ENCODE assay signal across 8 mouse cellular contexts in the genomic region with DNA sequence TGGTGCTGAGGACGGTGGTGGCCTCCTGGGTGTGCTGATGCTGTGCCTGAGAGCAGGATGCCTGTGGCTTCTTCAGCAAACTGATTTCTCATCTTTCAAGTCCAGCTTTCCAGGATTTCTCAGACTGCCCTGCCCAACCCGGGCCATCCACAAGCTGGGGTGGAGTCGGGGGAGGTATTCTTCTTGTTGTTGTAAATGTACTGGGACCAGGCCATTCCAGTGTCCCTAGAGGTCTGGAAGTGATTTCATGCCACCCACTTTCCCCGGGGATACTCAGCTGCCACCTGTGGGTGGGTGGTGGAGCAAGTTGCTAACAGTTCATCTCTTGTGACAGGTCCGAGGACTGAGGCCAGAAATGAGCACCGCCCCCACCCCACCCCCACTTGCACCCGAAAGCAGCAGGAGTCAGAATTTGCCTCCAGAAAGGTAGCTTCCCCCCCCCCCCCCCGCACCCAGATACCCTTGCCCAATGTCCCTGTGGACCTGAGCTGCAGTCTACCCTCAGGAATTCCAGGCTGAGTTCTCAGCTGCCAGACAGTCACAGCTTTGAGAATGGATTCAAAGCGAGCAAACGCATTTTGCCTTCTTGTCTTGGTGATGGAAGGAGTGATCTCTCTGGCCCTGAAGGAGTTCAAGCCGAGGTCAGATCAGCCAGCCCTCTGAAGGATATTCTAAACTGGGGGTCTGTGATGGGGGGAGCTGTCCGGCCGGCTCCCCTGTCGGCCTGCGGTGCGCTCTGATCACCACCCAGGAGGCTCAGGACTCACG. TPM values are rescaled to one million over a fixed set of nuclear protein-coding genes. Genes with fewer than 3 reads are reported as not detected.
DNase-seq lines count a peak whose midpoint lies in the region; ATAC-seq and TF ChIP-seq lines count a peak whose summit lies in the region.

No protein-coding gene starts in this region.

- H3K36me3 ChIP-seq in ES-Bruce4 (ENCODE audit: control insufficient read depth, insufficient read depth, low read length, poor library complexity, severe bottlenecking) = no peaks in the 10 kb centered on the region
- no peaks in the 10 kb centered on the region for H3K36me3 ChIP-seq in forebrain, embryonic 10.5 days (replicated peaks)
- H3K36me3 ChIP-seq in kidney, adult 2 months (ENCODE audit: control insufficient read depth, insufficient read depth, low read length) = no peaks in the 10 kb centered on the region
- no peaks in the 10 kb centered on the region for H3K36me3 ChIP-seq in midbrain, embryonic 11.5 days (ENCODE audit: control insufficient read depth, insufficient read depth, low read length)

- ATAC-seq in midbrain, embryonic 11.5 days (ENCODE audit: low FRiP score) = no peak

- no peaks in the 10 kb centered on the region for H3K4me1 ChIP-seq in ES-Bruce4 (ENCODE audit: control insufficient read depth, insufficient read depth, low read length)
- H3K4me1 ChIP-seq in forebrain, embryonic 10.5 days = peaks cover 57% of the 10 kb centered on the region
- H3K4me1 ChIP-seq in kidney, adult 2 months (ENCODE audit: control insufficient read depth, insufficient read depth, low read length) = peaks cover 25% of the 10 kb centered on the region
- H3K4me1 ChIP-seq in midbrain, embryonic 11.5 days (ENCODE audit: control insufficient read depth, insufficient read depth, low read length) = peaks cover 22% of the 10 kb centered on the region

- H3K27ac ChIP-seq in ES-Bruce4 (ENCODE audit: insufficient read depth, low read length) = no peak overlapping the region
- peak overlapping the region; percentile 98 for H3K27ac ChIP-seq in forebrain, embryonic 10.5 days
- peak overlapping the region; percentile 57 for H3K27ac ChIP-seq in kidney, adult 2 months (ENCODE audit: insufficient read depth, low read depth, low read length)
- H3K27ac ChIP-seq in midbrain, embryonic 11.5 days (ENCODE audit: low read depth, low read length) = peak overlapping the region; percentile 80

- 2% methylated on average over 17 of the region's 17 CpGs for WGBS in forebrain, embryonic 10.5 days
- 8% methylated on average over 17 of the region's 17 CpGs for WGBS in kidney, adult 2 months
- WGBS in midbrain, embryonic 11.5 days = 2% methylated on average over 16 of the region's 17 CpGs

- H3K4me3 ChIP-seq in ES-Bruce4 (ENCODE audit: low read depth, low read length) = peak overlapping the region; percentile 56
- peak overlapping the region; percentile 98 for H3K4me3 ChIP-seq in forebrain, embryonic 10.5 days
- H3K4me3 ChIP-seq in kidney, adult 2 months (ENCODE audit: insufficient read depth, low read depth, low read length) = peak overlapping the region; percentile 97
- peak overlapping the region; percentile 99 for H3K4me3 ChIP-seq in midbrain, embryonic 11.5 days (ENCODE audit: low read depth, low read length)

- TF ChIP-seq CTCF in ES-Bruce4 (IDR thresholded peaks at IDR 0.05; ENCODE audit: low read depth, low read length) = no peak
- TF ChIP-seq CTCF in kidney, adult 2 months (conservative IDR thresholded peaks at IDR 0.05; ENCODE audit: insufficient read depth, insufficient read length, low read depth, low read length) = peak; percentile 40

- TF ChIP-seq POLR2A in ES-Bruce4 (IDR thresholded peaks at IDR 0.05; ENCODE audit: insufficient read depth, low read length) = no peak
- no peak for TF ChIP-seq POLR2A in kidney, adult 2 months (IDR thresholded peaks at IDR 0.05; ENCODE audit: low read depth, low read length)

- 0 out of 2 replicates have a peak overlapping the region, but pooled peaks have one; percentile 15 for H3K9ac ChIP-seq in ES-Bruce4 (ENCODE audit: low read depth, poor library complexity, severe bottlenecking)
- peak overlapping the region; percentile 60 for H3K9ac ChIP-seq in midbrain, embryonic 11.5 days (ENCODE audit: low read length)

- H3K9me3 ChIP-seq in ES-Bruce4 (replicated peaks; ENCODE audit: control insufficient read depth, insufficient read depth, low read length, poor library complexity, severe bottlenecking) = no peaks in the 10 kb centered on the region; the same call in 1 of the 2 replicates
- no peaks in the 10 kb centered on the region for H3K9me3 ChIP-seq in forebrain, embryonic 10.5 days
- no peaks in the 10 kb centered on the region for H3K9me3 ChIP-seq in midbrain, embryonic 11.5 days (ENCODE audit: control insufficient read depth, low read length)

- peak; percentile 57 for DNase-seq in adrenal gland, postnatal 10 days
- no peak for DNase-seq in adrenal gland, postnatal 25 days
- DNase-seq in forebrain, embryonic 10.5 days (ENCODE audit: extremely low spot score, low spot score) = peak; percentile 46
- peak; percentile 54 for DNase-seq in kidney, adult 2 months
- DNase-seq in midbrain, embryonic 11.5 days (ENCODE audit: low spot score, missing footprints) = peak; percentile 91
- no peak for DNase-seq in frontal cortex, postnatal 36 days (ENCODE audit: low spot score in 2 of 2)
- no peak for DNase-seq in thymus, postnatal 0 days (ENCODE audit: low spot score)

- H3K27me3 ChIP-seq in ES-Bruce4 (ENCODE audit: control insufficient read depth, insufficient read depth, low read length, poor library complexity, severe bottlenecking) = peaks cover 4% of the 10 kb centered on the region; the same call in 1 of the 2 replicates
- H3K27me3 ChIP-seq in forebrain, embryonic 10.5 days (ENCODE audit: poor library complexity, severe bottlenecking) = peaks cover 18% of the 10 kb centered on the region
- no peaks in the 10 kb centered on the region for H3K27me3 ChIP-seq in kidney, adult 2 months (replicated peaks; ENCODE audit: control insufficient read depth, insufficient read depth, low read length)
- H3K27me3 ChIP-seq in midbrain, embryonic 11.5 days (ENCODE audit: control insufficient read depth, insufficient read depth, low read length) = no peaks in the 10 kb centered on the region

- TF ChIP-seq EP300 in ES-Bruce4 (IDR thresholded peaks at IDR 0.05; ENCODE audit: insufficient read depth, low read depth, low read length) = no peak

- peak overlapping the region; percentile 93 for H3K4me2 ChIP-seq in midbrain, embryonic 11.5 days

RNA-seq across cellular contexts. Expression of gene Zmiz1, which starts 2.1 kb away (rescaled TPM):
- total RNA-seq in adrenal gland, postnatal 10 days (2021) = 10 to 100 TPM; 63.8 to 73.3 TPM
- 125 and 153 TPM in 2 replicates for total RNA-seq in adrenal gland, postnatal 25 days (2021)
- polyA plus RNA-seq in ES-Bruce4 (2011; ENCODE audit: insufficient read depth, insufficient read length, low read depth, missing spikeins) = 22.5 and 27.4 TPM in 2 replicates
- polyA plus RNA-seq in forebrain, embryonic 10.5 days (2016; fragmentation: Nextera tagmentation; extraction: Ambion mirVana) = 38.8 and 42.5 TPM in 2 replicates
- 37.8 and 42.6 TPM in 2 replicates for polyA plus RNA-seq in kidney, adult 2 months (2012; rRNA removed)
- 47.7 and 51.5 TPM in 2 replicates for polyA plus RNA-seq in midbrain, embryonic 11.5 days (2014; fragmentation: Nextera tagmentation; extraction: Ambion mirVana)
- polyA plus RNA-seq in thymus, postnatal 0 days (2015; fragmentation: Nextera tagmentation; extraction: Ambion mirVana) = 19.9 and 26.4 TPM in 2 replicates

Comparison
In these comparisons a context has a peak if more than half of its experiments do, and no peak if none do; other contexts are left out.
1. DNase-seq: peak in adrenal gland, postnatal 10 days (single experiment), forebrain, embryonic 10.5 days (single experiment), kidney, adult 2 months (single experiment) and midbrain, embryonic 11.5 days (single experiment); none in adrenal gland, postnatal 25 days (single experiment), frontal cortex, postnatal 36 days (0 of 2) and thymus, postnatal 0 days (single experiment).
2. Peak in every context shown above with its lines, with median percentiles within 50 percentile points of each other: H3K4me3 ChIP-seq.